Mouse (Mus musculus): ENCODE data around the gene Runx1.

DNA sequence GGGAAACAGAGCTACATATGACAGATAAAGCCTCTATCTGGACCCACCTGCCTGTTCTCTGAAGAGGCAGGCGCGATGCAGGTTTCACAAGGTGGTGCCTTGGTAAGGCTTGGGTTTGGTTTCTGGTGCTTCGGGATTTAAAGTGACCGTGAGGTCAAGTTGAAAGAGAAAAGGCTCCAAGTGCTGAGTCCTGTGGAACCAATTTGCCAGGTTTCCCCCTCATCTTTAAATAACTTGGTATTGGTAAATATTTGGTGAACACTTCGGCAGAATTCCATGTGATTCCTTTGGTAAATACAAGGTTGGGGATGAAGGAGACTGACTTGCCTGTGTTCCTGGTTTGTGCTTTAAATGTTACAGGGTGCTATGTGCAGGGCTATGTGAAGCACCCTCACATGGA, 169.2 kb downstream of the Runx1 start:
- no peak for TF ChIP-seq CTCF (IDR thresholded peaks at IDR 0.05; ENCODE audit: low read depth)
- no peak for TF ChIP-seq EP300 (IDR thresholded peaks at IDR 0.05; ENCODE audit: low read depth)

Measured in liver, postnatal 0 days (tissue).